Mouse (Mus musculus) kidney, adult 2 months (tissue): Measurements from ENCODE around the gene Fads6.

Experiments used
- CTCF ChIP-seq: fragments of 200-500 bp; conservative IDR thresholded peaks from 2 replicates; pipeline ENCODE4 v1.5.1; 2011; ENCODE audit warnings: low read depth, mild to moderate bottlenecking, control low read depth, low read length, moderate library complexity, mixed read lengths; ENCODE audit not compliant: insufficient read depth, insufficient read length
- POLR2A ChIP-seq: fragments of 200-500 bp; IDR thresholded peaks from one replicate; pipeline ENCODE4 v1.6.1; 2011; ENCODE audit warnings: low read depth, low read length, control low read depth

- TF ChIP-seq CTCF (peak; percentile 50), POLR2A (no peak)
These were observed 16.8 kb upstream of the Fads6 start for GRCm38 (mm10) chr11:115314249-115314648.
